Mouse (Mus musculus): Measurements from ENCODE around the gene Tatdn3. TPM values are rescaled to one million over a fixed set of nuclear protein-coding genes. Genes with fewer than 3 reads are reported as not detected.

Gene Tatdn3
- polyA plus RNA-seq, 1 experiment, result 1.3 TPM

- Histone ChIP-seq H3K4me3 (replicated peaks) (peak overlapping the region; percentile 99), H3K4me1 (peaks cover 43% of the 10 kb centered on the region), H3K36me3 (replicated peaks; ENCODE audit: low read length) (peaks cover 47% of the 10 kb centered on the region), H3K9me3 (no peaks in the 10 kb centered on the region), H3K27me3 (replicated peaks) (no peaks in the 10 kb centered on the region)
- TF ChIP-seq FLI1 (IDR thresholded peaks at IDR 0.05; ENCODE audit: low read length) (no peak), GATA1 (IDR thresholded peaks at IDR 0.05; ENCODE audit: borderline replicate concordance, low read length) (no peak)
Measured at GRCm38 (mm10) chr1:191063700-191064099, 968 bp upstream of the Tatdn3 start.

GRCm38 (mm10) chr1:191062241-191062780, 421 bp downstream of the Tatdn3 start:
- Histone ChIP-seq H3K9me3 (no peaks in the 10 kb centered on the region), H3K4me1 (peaks cover 55% of the 10 kb centered on the region), H3K4me3 (replicated peaks) (peak overlapping the region; percentile 99), H3K36me3 (replicated peaks; ENCODE audit: low read length) (peaks cover 49% of the 10 kb centered on the region), H3K27me3 (replicated peaks) (no peaks in the 10 kb centered on the region)
- TF ChIP-seq FLI1 (IDR thresholded peaks at IDR 0.05; ENCODE audit: low read length), result no peak
- TF ChIP-seq GATA1 (IDR thresholded peaks at IDR 0.05; ENCODE audit: borderline replicate concordance, low read length), result no peak

- Histone ChIP-seq H3K36me3 (replicated peaks; ENCODE audit: low read length) (peaks cover 60% of the 10 kb centered on the region), H3K4me1 (peaks cover 67% of the 10 kb centered on the region), H3K9me3 (no peaks in the 10 kb centered on the region), H3K27me3 (replicated peaks) (no peaks in the 10 kb centered on the region), H3K4me3 (replicated peaks) (no peak overlapping the region)
- TF ChIP-seq FLI1 (IDR thresholded peaks at IDR 0.05; ENCODE audit: low read length) (no peak), GATA1 (IDR thresholded peaks at IDR 0.05; ENCODE audit: borderline replicate concordance, low read length) (no peak)
Measured at GRCm38 (mm10) chr1:191057461-191057860, 5.3 kb downstream of the Tatdn3 start.

- H3K4me3 ChIP-seq (replicated peaks), result peak overlapping the region; percentile 84
- H3K36me3 ChIP-seq (replicated peaks; ENCODE audit: low read length), result peaks cover 61% of the 10 kb centered on the region
Measured at GRCm38 (mm10) chr1:191055533-191055873, 7.2 kb downstream of the Tatdn3 start.

GRCm38 (mm10) chr1:191054870-191055532, 7.7 kb downstream of the Tatdn3 start:
- H3K27me3 ChIP-seq (replicated peaks), result no peaks in the 10 kb centered on the region
- H3K36me3 ChIP-seq (replicated peaks; ENCODE audit: low read length), result peaks cover 64% of the 10 kb centered on the region
- TF ChIP-seq GATA1 (IDR thresholded peaks at IDR 0.05; ENCODE audit: borderline replicate concordance, low read length) (peak; percentile 55; the same call in 1 of the 3 replicates), FLI1 (IDR thresholded peaks at IDR 0.05; ENCODE audit: low read length) (no peak)
- peaks cover 57% of the 10 kb centered on the region for H3K4me1 ChIP-seq
- peak overlapping the region; percentile 84 for H3K4me3 ChIP-seq (replicated peaks)
- no peaks in the 10 kb centered on the region for H3K9me3 ChIP-seq

More at GRCm38 (mm10) chr1:191055533-191055873, 7.2 kb downstream of the Tatdn3 start:
- no peaks in the 10 kb centered on the region for H3K27me3 ChIP-seq (replicated peaks)
- H3K4me1 ChIP-seq, result peaks cover 59% of the 10 kb centered on the region
- TF ChIP-seq FLI1 (IDR thresholded peaks at IDR 0.05; ENCODE audit: low read length), result no peak
- TF ChIP-seq GATA1 (IDR thresholded peaks at IDR 0.05; ENCODE audit: borderline replicate concordance, low read length), result no peak
- H3K9me3 ChIP-seq, result no peaks in the 10 kb centered on the region

GRCm38 (mm10) chr1:191053555-191053954, 9.2 kb downstream of the Tatdn3 start:
- H3K4me1 ChIP-seq, result peaks cover 56% of the 10 kb centered on the region
- no peak for TF ChIP-seq GATA1 (IDR thresholded peaks at IDR 0.05; ENCODE audit: borderline replicate concordance, low read length)
- no peak for TF ChIP-seq FLI1 (IDR thresholded peaks at IDR 0.05; ENCODE audit: low read length)
- no peaks in the 10 kb centered on the region for H3K27me3 ChIP-seq (replicated peaks)
- peaks cover 64% of the 10 kb centered on the region for H3K36me3 ChIP-seq (replicated peaks; ENCODE audit: low read length)
- H3K4me3 ChIP-seq (replicated peaks), result no peak overlapping the region
- H3K9me3 ChIP-seq, result no peaks in the 10 kb centered on the region

- H3K9me3 ChIP-seq, result no peaks in the 10 kb centered on the region
- peaks cover 43% of the 10 kb centered on the region for H3K36me3 ChIP-seq (replicated peaks; ENCODE audit: low read length)
- TF ChIP-seq GATA1 (IDR thresholded peaks at IDR 0.05; ENCODE audit: borderline replicate concordance, low read length), result no peak
- no peak for TF ChIP-seq FLI1 (IDR thresholded peaks at IDR 0.05; ENCODE audit: low read length)
- H3K4me1 ChIP-seq, result peaks cover 10% of the 10 kb centered on the region; the same call in 1 of the 2 replicates
- H3K4me3 ChIP-seq (replicated peaks), result no peak overlapping the region
- H3K27me3 ChIP-seq (replicated peaks), result peaks cover 11% of the 10 kb centered on the region
Measured at GRCm38 (mm10) chr1:191046231-191046824, 16.4 kb downstream of the Tatdn3 start.

GRCm38 (mm10) chr1:191045264-191045663, 17.5 kb downstream of the Tatdn3 start:
- TF ChIP-seq FLI1 (IDR thresholded peaks at IDR 0.05; ENCODE audit: low read length), result no peak
- TF ChIP-seq GATA1 (IDR thresholded peaks at IDR 0.05; ENCODE audit: borderline replicate concordance, low read length), result no peak
- Histone ChIP-seq H3K4me1 (0 out of 2 replicates have a peak, but pooled peaks cover 5% of the 10 kb centered on the region), H3K9me3 (no peaks in the 10 kb centered on the region), H3K27me3 (replicated peaks) (peaks cover 11% of the 10 kb centered on the region), H3K36me3 (replicated peaks; ENCODE audit: low read length) (peaks cover 42% of the 10 kb centered on the region), H3K4me3 (replicated peaks) (no peak overlapping the region)

GRCm38 (mm10) chr1:191042688-191043087, 20.0 kb downstream of the Tatdn3 start:
- Histone ChIP-seq H3K27me3 (replicated peaks) (peaks cover 13% of the 10 kb centered on the region), H3K36me3 (replicated peaks; ENCODE audit: low read length) (peaks cover 22% of the 10 kb centered on the region), H3K4me1 (0 out of 2 replicates have a peak, but pooled peaks cover 5% of the 10 kb centered on the region), H3K9me3 (no peaks in the 10 kb centered on the region), H3K4me3 (replicated peaks) (no peak overlapping the region)
- no peak for TF ChIP-seq GATA1 (IDR thresholded peaks at IDR 0.05; ENCODE audit: borderline replicate concordance, low read length)
- no peak for TF ChIP-seq FLI1 (IDR thresholded peaks at IDR 0.05; ENCODE audit: low read length)

GRCm38 (mm10) chr1:191042106-191042505, 20.6 kb downstream of the Tatdn3 start:
- Histone ChIP-seq H3K36me3 (replicated peaks; ENCODE audit: low read length) (peaks cover 19% of the 10 kb centered on the region), H3K4me1 (0 out of 2 replicates have a peak, but pooled peaks cover 5% of the 10 kb centered on the region), H3K27me3 (replicated peaks) (peaks cover 14% of the 10 kb centered on the region), H3K4me3 (replicated peaks) (no peak overlapping the region), H3K9me3 (no peaks in the 10 kb centered on the region)
- TF ChIP-seq GATA1 (IDR thresholded peaks at IDR 0.05; ENCODE audit: borderline replicate concordance, low read length) (no peak), FLI1 (IDR thresholded peaks at IDR 0.05; ENCODE audit: low read length) (no peak)
